Mouse (Mus musculus) T-helper 1 cell (primary cell): Measurements from ENCODE around the gene Pdzrn4.

Experiments
- in situ Hi-C: fragments of 300-600 bp; cut with MboI, MseI; formaldehyde crosslinking; loops from one replicate; pipeline ENCODE4 v1.15.1; 2025; ENCODE audit warnings: high pct_unique_total_duplicates

The Pdzrn4 gene

DNA sequence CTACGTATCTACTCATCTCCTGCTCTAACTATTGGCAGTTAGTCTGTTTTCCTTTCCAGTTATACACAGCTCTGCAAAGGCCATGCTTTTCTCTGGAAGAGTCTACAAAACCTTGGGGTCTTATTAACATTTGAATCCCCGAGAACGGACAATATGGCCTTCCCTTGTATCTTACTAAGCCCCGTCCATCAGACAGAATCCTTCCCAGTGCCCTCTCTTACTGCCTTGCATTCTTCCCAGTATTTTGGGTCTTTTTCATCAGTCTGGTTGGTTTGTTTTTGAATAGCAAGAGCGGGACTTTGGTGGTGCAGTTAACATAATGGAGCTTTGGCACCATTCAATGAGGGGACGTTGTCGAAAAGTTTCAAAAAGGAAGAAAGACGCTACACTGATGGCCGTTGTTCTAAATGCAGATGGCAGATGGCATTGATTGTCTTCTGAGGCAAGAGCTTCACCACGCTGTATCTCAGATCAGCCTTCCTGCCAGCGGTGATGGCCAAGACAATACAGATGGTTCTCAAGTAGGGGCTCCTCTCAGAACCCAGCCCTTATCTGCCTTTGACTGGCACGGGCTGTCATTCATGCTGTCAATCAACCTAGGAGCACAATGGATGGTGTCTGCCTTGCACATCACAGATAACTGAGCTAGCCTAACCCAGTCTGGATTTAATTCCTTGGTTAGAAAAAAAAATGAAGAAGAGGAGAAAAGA, 98.9 kb downstream of the Pdzrn4 start:
- in situ Hi-C loops, result no loop called here

DNA sequence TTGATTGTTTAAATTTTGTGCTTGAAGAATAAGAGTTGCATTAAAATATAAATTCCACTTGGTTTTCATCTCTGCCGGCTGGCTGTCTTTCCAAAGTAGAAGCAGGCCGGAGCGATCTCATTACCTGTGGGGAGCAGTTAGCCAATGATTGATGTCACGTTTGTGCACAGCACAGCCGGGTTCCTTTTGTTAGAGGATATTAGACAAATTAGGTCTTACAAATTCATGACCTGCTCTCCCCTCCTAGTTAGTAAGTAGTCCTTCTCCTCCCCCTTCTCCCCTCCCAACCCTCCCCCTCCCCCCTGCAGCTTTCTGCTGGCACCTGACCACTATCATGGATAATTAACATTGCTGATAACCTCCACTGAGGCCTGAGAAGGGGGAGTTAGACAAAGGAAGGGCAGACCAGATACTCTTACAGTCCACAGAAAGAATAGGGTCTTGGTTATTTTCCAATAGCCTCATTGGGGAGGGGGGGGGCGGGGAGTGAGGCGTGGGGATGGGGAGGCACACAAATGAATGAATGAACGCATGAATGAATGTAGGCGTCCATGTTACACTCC, 103.7 kb downstream of the Pdzrn4 start:
- in situ Hi-C loops, result loop anchor here (10.0 kb wide), 1 partner anchor 396 kb away; no protein-coding TSS in a partner anchor

DNA sequence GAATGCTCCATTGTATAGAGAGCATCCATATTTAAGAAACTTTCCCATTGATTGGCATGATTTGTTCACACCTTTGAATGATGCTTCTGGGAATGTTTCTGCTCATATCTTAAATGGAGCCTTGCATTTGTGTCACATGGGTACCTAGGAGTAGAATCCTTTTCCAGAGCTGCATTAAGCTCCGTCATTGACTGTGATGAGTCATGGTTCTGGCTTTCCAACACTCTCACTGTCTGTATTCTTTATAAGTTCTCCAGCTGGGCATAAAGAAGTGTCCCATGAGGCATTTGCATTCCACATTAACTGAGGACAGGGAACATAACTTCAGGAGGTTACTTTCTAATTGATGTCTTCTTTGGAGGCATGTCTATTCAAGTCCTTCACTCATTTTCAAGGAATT, 106.1 kb downstream of the Pdzrn4 start:
- in situ Hi-C loops, result loop anchor here (10.0 kb wide), 1 partner anchor 398 kb away; no protein-coding TSS in a partner anchor

DNA sequence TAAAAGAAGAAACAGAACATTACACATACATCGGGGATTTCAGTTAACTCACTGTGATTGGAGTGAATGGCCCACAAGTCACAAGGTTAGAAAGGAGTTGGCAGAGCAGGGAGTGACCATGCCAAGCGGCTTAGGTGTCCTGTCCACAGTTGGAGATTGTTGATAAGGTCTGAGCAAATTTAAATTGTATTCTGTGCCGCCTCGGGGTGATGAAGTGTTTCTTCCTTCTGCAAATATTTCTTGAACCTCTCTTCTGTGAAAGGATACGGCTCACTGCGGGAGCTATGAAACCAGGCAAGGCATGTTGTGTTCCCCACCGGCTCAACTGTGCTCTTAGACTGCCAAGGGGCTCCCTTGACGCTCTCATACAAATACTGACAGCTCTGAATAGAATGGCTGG, 112.7 kb downstream of the Pdzrn4 start:
- in situ Hi-C loops, result loop anchor here (10.0 kb wide), 1 partner anchor 405 kb away; no protein-coding TSS in a partner anchor

DNA sequence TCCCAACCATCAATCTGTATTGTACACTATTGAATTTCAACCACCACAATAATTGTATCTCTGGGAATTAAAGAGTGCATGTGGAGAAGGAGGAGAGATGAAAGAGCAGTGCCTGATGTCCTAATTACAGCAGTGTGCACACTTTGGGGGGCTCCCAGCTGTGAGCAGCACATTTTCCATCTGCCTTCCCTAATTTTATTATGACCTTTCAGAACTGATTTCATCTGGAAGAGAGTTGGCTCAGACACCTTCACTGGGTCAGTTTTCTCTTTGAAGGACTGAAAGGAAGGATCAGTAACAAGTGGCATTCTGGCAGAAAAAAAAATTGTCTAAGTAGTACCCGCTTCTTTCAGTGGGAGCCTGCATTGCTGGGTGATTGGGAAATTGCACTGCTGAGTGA, 119.0 kb downstream of the Pdzrn4 start:
- in situ Hi-C loops, result no loop called here

DNA sequence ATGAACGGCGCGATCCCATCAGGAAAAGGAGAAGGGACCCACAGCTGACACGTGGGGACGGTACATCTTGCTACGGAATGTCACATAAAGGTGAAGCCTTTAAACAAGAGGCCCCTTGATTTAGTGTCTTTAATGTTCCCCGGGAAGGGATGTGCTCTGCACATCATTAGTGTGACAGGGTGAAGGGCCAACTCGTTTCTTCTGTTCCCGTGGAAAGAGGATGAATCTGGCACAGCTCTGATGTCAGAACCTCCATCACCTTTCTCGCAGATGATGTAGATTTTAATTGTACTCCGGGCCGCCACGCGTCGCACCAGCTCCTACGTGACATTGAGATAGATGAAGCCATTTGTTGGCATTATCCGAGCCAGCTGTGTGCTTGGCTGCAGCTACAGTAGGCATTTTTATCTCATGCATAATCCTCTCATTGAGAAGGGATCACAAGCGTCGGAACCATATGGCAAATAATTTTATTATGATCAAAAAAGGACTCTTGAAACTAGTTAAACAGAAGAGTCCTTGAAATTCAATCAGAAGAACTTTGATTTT, 124.1 kb downstream of the Pdzrn4 start:
- in situ Hi-C loops, result no loop called here

DNA sequence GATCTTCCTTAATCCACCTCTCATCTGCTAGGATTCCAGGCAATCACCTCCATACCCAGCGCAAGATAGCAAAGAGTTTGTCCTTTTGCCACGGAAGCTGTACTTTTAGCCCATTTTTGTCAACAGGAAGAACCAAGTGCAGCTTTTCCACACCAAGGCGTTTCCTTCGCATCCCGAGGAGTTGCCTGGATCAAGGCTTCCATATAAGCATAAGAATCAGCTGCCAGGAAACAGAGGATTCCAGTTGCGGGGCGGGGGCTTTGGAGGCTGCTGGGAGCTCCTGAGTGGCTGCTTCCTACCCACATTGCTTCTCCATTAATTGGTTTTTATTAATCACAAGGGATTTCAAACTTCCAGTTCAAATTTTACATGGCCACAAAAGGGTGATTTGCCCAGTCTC, 125.0 kb downstream of the Pdzrn4 start:
- in situ Hi-C loops, result no loop called here

DNA sequence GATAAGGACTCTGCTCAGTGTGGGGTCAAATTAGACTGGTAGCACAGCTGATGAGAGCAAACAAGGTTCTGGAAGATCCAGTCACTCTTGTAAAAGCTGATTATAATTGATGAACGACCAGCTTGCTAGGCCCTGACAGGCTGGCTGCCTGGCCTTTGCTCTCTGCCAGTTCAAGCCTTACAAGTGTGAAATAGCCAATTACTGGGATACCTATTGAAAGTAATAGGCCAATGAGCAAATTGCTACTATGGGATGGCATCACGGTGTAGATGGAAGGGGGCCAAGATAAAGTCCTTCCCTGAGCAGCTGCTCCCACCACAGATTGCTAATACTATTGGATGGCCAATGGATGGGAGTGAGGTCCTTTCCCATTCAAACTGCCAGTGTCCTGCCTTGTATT, 128.2 kb downstream of the Pdzrn4 start:
- in situ Hi-C loops, result no loop called here

DNA sequence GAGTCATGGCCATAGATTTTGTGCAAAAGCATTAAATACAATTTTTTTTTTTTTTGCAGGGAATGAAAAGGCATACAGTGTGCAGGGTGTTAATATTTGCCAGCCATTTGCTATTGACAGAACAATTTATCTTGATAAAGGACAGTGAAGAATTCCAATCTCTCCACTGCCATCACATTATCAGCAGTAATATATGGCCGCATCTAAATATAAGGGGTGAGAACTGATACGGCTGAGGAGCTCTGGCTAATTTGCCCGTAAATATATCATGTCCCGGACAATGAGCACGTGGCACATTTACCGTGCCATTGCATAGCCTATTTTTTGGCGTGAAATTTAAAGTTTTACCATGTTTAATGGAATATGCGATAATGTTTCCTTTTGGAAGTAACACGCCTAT, 128.7 kb downstream of the Pdzrn4 start:
- in situ Hi-C loops, result no loop called here

DNA sequence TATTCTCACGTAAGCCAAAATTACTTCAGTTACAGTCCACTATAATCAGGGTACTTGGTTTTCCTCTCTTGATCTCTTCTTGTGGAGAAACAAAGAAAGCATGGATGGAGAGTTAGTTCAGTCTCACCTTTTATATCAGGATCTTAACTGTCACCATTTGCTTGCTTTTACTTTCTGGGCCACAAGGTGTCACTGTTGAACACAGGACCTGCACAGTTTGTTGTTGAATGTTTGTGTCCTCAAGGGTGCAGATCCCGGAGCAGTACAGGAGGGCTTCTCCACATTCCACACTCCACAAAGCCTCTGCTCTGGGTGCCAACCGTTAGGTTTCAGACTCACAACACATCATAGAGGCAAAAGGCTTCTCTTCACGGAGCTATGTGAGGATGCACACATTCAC, 130.1 kb downstream of the Pdzrn4 start:
- in situ Hi-C loops, result no loop called here

DNA sequence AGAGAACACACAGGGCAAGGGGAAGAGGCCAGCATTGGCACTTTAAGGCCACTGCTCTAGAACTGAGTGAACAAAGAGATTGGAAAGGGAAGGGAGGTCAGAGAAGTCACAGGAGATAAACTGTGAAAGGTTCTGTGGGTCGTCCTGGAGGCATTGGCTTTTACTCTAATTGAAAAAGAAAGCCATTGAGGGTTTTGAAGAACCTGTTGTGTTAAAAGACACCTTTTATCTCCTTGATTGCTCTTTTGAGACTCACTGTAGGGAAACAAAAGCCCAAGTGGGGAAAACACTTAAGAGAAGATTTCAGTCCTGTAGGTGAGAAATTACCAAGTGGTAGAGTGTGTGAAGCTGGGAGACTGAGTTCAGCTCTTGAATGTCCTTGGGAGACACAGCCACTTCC, 146.6 kb downstream of the Pdzrn4 start:
- in situ Hi-C loops, result no loop called here

DNA sequence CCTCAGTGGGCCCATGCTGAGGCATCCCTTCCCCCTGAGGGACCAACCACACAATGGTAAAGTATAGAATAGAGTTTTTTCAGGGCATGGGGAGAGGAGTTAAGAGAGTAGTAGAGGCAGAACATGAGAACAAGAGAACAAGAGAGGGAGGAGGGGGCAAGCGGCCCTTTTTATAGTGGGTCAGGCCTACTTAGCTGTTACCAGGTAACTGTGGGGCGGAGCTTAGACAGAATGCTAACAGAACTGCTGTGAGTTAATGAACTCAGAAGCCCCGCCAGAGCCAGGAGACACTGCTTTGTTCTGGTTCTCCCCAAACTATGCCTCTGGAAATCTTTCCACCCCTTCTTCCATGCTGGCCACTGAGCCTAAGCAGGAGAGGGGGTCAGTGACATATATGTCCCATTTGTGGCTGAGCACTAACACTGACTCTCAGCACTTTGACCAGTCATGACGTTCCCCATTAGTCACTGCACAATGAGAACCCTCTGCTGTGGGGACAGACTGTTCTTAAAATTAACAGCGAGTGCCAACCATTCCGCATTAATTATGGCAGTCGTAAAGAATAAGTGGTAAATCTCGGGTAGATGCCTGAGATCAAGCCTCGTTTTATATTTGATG, 150.7 kb downstream of the Pdzrn4 start:
- in situ Hi-C loops, result no loop called here

DNA sequence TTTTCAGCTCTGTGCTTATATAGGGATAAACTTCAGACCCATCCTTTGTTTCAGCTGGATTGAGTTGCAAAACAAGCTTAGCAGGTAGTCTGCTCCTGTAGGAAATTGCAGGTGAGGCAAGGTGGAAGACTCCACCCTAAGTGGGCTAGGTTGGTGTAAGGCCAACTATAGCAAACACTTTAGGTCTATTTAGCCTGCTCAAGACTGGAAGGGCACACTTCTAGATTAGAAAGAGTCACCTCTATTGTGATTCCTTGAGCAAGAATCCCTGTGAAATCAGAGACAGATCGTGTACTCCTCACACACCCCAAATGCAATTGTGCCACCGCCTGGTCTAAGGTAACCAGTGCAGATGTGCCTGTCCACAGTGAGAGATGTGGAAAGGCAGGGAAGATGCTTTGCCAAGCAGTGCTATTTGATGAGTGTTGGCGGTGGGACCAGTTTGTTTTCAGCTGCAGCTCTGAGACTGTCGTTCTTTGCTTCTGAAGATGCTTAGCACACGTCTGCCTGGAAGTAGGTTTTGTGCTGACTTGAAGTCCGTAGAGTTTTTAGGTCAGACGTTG, 158.4 kb downstream of the Pdzrn4 start:
- in situ Hi-C loops, result no loop called here

DNA sequence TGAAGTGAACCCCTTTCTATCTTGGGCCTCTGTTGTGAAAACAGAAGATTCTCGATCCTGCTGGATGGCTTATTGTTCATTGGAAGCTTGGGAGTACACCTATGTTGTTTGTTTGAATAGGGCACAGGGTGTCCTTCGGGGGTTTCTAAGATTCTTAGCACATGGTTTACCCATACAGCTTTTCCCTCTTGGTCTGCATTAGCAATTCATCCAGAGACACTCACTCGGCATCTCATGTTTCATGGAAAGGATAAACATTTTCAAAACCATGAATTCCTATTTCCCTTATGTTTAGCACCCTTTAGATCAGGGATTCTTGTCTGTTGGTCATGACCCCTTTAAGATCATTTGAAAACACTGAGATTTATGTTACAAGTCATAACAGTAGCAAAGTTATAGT, 159.0 kb downstream of the Pdzrn4 start:
- in situ Hi-C loops, result no loop called here

DNA sequence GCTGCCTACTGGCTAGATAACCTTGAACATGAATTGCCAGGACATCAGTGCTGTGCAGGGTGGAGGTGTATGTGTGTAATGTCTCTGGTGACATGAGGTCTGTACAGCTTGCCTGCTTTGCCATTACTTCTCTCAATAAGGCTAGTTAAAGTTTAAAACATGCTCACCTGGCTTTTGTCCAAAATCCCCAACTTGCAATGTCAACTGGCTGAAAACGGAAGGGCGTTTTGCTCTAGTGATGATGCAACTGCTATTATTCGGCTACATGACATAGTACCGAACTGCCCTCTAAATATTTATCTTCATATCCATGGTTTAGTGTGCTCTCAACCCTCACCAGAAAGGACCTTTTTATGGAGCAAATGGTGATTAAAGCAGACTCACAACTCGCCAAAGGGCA, 161.9 kb downstream of the Pdzrn4 start:
- in situ Hi-C loops, result no loop called here

DNA sequence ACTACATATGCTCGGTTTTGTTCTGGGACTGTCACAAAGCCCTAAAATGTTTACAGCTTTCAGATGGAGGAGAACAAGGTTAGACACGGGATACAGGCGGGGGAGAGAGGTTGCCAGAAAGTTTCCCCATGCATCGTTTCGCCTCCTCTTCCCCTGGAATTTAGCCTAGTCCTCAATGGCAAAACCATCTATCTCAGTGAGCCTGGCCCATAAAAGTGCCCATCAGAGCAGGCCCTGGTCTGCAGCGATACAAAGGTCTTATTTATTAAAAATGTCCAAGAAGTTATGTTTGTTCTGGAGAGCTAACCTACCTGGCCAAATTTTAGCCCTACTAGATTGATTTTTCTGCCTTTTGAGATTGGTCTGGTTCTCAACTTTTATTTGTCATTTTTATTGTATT, 165.5 kb downstream of the Pdzrn4 start:
- in situ Hi-C loops, result no loop called here

DNA sequence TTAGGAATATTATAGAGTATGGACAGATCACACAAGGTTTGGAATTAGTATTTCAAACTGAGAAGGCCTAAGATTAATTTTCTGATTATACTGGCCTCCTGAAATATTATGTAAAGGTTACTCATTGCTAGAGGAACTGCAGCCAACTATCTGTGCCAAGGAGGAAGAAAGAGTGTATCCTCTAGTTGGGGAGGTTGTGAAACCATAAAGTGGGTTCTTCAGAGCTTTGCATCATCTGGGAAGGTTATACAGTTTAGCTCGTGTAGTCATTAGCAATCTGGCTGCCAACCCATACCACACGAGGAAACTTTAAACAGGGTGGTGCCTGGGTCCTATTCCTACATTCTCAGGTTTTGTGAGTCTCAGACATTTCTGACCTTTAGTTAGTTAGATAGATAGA, 166.9 kb downstream of the Pdzrn4 start:
- in situ Hi-C loops, result no loop called here

DNA sequence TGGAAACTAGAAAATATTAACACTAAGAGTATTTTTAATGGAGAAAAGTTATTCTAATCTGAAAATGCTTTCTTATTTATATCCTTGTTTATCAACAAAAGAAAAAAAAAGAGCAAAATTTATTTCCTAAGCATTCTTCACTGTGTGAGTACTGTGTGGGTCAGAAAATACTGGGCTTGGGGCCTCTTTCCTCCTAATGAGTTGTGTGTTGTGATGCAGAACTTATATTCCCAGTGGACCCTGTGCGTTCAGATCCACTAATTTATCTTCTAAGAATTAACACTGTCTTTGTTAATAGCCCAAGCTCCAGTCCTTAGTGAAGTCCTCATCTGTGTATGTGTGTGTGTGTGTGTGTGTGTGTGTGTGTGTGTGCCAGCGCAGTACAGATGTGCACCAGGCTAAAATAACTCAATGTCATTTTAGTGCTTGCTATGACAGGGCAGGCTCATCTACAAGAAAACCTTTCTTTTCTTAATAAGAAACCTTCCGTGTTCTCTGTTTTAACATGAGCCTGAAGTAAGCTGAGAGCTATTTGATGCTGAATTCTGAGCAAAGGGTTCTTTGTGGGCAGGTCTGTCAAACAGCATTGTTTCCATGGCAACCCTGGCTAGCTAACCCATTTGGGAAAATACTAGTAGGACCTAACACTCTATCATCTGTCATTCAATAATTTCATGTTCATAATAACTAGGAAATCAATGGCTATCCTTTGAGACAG, 174.0 kb downstream of the Pdzrn4 start:
- in situ Hi-C loops, result no loop called here

DNA sequence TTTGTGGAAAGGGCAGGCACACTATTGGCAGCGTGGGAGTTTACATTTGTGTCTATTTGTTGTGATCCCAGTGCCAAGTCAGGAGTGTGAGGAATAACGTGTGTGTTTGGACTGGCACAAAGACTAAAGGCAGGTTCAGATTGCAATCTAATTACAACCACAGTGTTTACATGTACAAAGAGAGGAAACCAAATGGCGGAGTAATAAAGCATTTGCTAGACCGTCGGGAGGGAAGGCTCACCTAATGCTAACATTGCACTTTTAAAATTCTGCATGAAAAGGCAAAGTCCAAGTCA, 174.5 kb downstream of the Pdzrn4 start:
- in situ Hi-C loops, result no loop called here

DNA sequence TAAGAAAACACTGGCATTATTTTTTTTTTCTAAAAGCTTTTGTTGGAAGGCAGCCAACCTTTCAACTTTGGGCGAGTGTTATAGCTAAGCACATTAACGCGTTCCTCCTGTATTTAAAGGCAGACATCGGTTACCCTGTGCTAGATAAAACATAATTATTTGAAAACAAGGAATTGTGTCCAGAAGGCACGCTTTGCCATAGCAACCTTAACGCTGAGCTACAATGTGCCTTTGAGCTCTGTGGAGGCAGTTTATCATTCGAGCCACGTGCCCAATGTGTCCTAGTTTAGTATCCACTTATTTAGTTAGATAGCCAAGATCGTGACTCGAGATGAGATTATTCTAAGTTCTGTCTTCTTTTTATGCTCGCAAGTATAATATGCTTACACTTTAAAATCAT, 180.8 kb downstream of the Pdzrn4 start:
- in situ Hi-C loops, result no loop called here

DNA sequence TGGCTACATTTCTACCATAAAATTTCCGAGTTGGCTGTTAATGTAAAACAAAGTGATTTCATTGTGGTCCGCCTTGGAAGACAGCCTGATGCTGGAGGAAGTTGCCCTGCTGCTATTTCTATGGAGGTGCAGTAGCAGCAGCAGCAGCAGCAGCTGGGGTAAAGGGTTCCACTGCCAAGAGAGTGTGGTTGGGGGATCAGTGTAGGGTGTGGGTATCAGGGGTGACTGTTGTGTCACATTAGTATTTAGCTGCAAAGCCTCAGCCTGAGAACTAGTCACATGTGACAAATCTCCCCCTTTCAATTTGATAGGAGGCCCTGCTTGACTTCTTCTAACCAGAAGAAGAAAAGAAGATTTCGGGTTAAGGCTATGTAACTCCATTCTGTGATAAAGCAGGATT, 183.5 kb downstream of the Pdzrn4 start:
- in situ Hi-C loops, result no loop called here

DNA sequence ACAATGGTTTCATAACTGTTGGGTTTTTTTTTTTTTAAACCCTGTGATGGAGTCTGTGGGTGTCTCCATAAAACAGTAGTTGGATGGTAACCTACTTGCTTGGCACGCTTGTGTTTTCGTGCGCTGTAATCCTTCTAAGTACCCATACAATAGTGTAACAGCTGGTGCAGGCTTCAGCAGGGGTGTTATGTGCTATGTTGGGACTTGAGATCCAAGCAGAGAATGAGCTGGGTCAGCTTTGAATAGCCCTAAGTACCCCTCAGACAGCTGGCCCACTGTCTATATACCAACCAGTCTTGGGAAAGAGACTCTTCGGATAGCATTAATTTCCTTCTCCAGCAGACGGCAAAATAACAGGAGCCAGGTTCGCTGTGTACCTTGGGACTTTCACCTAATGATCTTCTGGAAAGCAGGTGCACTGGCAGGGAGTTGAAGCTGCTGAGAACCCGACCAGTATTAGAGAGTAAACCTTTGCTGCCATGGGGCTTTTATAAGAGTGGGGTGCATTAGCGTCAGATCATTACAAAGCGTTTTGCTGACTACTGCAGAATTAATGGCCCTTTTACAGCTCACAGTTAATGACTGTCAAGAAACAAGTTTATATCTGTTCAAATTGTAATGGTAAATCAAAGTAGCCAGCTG, 184.2 kb downstream of the Pdzrn4 start:
- in situ Hi-C loops, result no loop called here
